Mouse (Mus musculus) heart, adult 2 months (tissue): ENCODE data around the gene Cntn1. TPM values are rescaled to one million over a fixed set of nuclear protein-coding genes. Genes with fewer than 3 reads are reported as not detected.

ENCODE experiments used
- DNase-seq, 2 experiments: peaks; one replicate each; pipeline ENCODE4 v3.0.0; 2021
- H3K27ac ChIP-seq: fragments of 200-600 bp; 2 replicates; pipeline ENCODE4 v1.8.1; 2022
- H3K27me3 ChIP-seq: fragments of 200-500 bp; 2 replicates; pipeline ENCODE4 v1.6.1; 2012; ENCODE audit warnings: mild to moderate bottlenecking, low read length, inconsistent platforms, mixed read lengths; ENCODE audit not compliant: control insufficient read depth, insufficient read depth
- H3K36me3 ChIP-seq: fragments of 200-500 bp; 2 replicates; pipeline ENCODE4 v1.6.1; 2012; ENCODE audit warnings: low read length, inconsistent platforms; ENCODE audit not compliant: control insufficient read depth, insufficient read depth
- H3K4me1 ChIP-seq: fragments of 200-500 bp; 2 replicates; pipeline ENCODE4 v1.6.1; 2011; ENCODE audit warnings: low read length; ENCODE audit not compliant: control insufficient read depth, insufficient read depth
- H3K4me3 ChIP-seq: fragments of 200-600 bp; 2 replicates; pipeline ENCODE4 v1.8.1; 2022
- H3K79me2 ChIP-seq: fragments of 200-500 bp; replicated peaks from 2 replicates; pipeline ENCODE4 v1.6.1; 2012; ENCODE audit warnings: mild to moderate bottlenecking, inconsistent platforms, low read length, moderate library complexity, mixed read lengths; ENCODE audit not compliant: control insufficient read depth, insufficient read depth
- H3K9ac ChIP-seq: fragments of 200-500 bp; 2 replicates; pipeline ENCODE4 v1.6.1; 2012; ENCODE audit warnings: low read depth, mild to moderate bottlenecking, control low read depth, inconsistent platforms, low read length, mixed read lengths
- CTCF ChIP-seq: fragments of 200-600 bp; IDR thresholded peaks from 2 replicates; pipeline ENCODE4 v1.8.1; 2022; ENCODE audit warnings: antibody characterized with exemption, mild to moderate bottlenecking, moderate library complexity
- EP300 ChIP-seq: fragments of 200-500 bp; IDR thresholded peaks from 2 replicates; pipeline ENCODE4 v1.6.1; 2011; ENCODE audit warnings: low read depth, low read length, control low read depth; ENCODE audit not compliant: insufficient read depth
- POLR2A ChIP-seq: fragments of 200-500 bp; IDR thresholded peaks from 2 replicates; pipeline ENCODE4 v1.6.1; 2011; ENCODE audit warnings: mild to moderate bottlenecking, low read depth, low read length, control low read depth; ENCODE audit not compliant: insufficient read depth
- WGBS: fragments of 180-500 bp; shearing (Covaris S2); methylation state at CpG from one replicate; pipeline ENCODE4 v1.1.7; 2018; 5-methylcytosine and 5-hydroxymethylcytosine counted together
- intact Hi-C: fragments of 180-260 bp; cut with DNase I; formaldehyde crosslinking; loops from one replicate; pipeline ENCODE4 v1.15.1; 2025
- polyA plus RNA-seq: library from polyadenylated mRNA; depleted of rRNA; stranded (reverse); fragments of >200 nt; gene quantifications from 2 replicates; pipeline ENCODE4 v1.2.3, GENCODE M21; 2012
- total RNA-seq, 2 experiments: library from RNA; stranded (reverse); gene quantifications; 2 replicates each; pipeline ENCODE4 v1.2.3; 2021

Gene Cntn1
- total and polyA plus RNA-seq, 3 experiments: 0.05 to 0.11 (median 0.08) TPM

DNA sequence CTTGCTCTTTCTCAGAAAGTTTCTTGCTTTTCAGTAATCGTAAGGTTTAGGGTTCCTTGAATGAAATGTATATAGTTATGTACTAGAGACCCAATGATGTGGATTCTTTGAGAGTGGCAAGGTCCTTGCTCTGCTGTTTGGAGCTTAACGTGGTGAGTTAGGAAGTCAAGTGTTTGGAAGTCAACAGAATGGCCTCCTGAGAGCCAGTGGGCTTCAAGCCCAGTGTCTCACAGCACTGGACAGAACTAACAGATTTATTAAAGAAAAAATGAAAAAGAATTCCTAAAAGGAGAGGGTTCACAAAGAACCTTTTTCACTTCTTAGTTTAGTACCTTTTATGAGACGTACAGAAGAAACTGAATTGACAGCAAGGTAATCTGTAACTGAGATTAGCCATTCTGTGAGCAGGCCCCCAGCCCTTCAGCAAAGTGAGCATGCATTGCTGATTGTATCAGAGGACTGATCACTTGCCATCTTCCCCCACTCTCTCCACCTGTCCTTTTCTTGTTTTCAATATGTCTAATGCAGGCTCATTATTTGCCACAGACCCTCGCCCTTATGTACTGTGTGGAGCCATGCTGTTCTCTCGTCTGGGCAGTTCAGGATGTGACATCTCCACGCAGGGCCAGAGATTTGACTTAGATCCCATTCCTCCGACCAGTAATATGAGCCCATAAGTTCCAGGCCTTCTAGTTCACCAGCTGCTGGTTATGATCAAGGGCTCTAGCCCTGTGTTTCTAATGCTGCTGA lies 159.7 kb downstream of the Cntn1 start:
- 66% methylated on average over 7 of the region's 7 CpGs for WGBS
- Histone ChIP-seq H3K4me1 (no peaks in the 10 kb centered on the region), H3K27me3 (no peaks in the 10 kb centered on the region), H3K36me3 (no peaks in the 10 kb centered on the region), H3K9ac (no peak overlapping the region), H3K79me2 (no peaks in the 10 kb centered on the region), H3K4me3 (no peak overlapping the region), H3K27ac (no peak overlapping the region)
- DNase-seq: no peak
- intact Hi-C loops: no loop called here
- TF ChIP-seq CTCF (no peak), POLR2A (no peak), EP300 (no peak)

DNA sequence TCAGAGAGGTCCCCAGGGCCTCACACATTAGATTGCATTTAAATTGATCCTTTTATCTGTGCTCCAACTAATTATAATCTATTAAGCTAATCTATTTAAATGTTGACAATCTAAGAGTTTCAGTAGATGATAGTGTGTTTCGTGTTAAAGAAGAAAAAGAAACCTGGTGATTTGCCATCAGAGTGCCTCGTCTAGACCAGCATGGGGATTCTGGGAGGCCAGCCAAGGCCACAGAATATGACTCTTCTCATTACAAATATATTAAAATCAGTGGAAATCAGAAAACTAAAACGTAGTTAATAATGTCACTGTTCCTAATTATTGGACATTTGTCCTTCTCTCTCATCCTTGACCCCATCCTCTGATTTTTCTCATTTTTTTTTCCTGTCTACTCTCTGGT lies 164.9 kb downstream of the Cntn1 start:
- H3K36me3 ChIP-seq: no peaks in the 10 kb centered on the region
- no peak overlapping the region for H3K9ac ChIP-seq
- intact Hi-C loops: no loop called here
- H3K79me2 ChIP-seq: no peaks in the 10 kb centered on the region
- no peak overlapping the region for H3K27ac ChIP-seq
- no peak for TF ChIP-seq CTCF
- no peak for TF ChIP-seq POLR2A
- TF ChIP-seq EP300: no peak
- H3K27me3 ChIP-seq: no peaks in the 10 kb centered on the region
- H3K4me3 ChIP-seq: no peak overlapping the region
- DNase-seq: no peak
- WGBS: 43% methylated on average over 3 of the region's 3 CpGs
- H3K4me1 ChIP-seq: no peaks in the 10 kb centered on the region

DNA sequence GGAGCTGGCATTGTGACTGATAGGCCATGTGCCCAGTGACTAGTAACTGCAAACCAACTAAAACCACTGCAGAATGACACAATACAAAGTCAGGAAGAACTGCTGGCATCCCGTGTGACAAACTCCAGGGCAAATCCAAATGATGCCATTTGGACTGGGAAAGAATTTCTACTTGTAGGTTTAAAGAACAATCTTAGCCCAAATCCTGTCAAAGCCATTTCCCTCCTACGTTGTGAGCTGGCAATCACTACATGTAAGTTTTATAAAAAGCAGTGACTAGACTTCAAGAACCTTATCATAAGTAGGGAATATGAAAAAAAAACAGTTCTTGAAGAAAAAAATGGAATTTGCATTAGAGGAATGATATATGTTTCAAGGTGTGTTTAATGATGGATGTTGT lies 170.5 kb downstream of the Cntn1 start:
- 47% methylated on average over 2 of the region's 2 CpGs for WGBS
- Histone ChIP-seq H3K9ac (no peak overlapping the region), H3K4me1 (no peaks in the 10 kb centered on the region), H3K4me3 (no peak overlapping the region), H3K27ac (no peak overlapping the region), H3K36me3 (no peaks in the 10 kb centered on the region), H3K79me2 (no peaks in the 10 kb centered on the region), H3K27me3 (no peaks in the 10 kb centered on the region)
- intact Hi-C loops: no loop called here
- DNase-seq: no peak
- TF ChIP-seq POLR2A: no peak
- TF ChIP-seq CTCF: no peak
- TF ChIP-seq EP300: no peak

DNA sequence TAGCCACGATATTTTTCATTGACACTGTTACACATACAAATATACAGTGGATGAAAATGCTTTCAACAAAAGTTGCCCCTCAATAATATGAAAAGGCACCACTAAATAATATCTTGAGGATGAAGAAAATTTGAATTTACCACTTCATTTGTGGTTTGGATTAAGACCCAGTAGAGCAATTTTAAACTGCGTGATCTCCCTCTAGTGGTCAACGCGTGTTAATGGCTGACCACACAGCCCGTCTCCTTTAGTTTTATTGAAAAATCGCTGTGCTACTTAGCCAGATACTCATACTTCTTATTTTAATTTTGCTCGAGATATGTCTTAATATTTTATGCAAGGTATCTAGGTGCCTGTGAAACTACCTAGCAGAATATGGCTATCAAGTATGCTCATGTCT lies 180.4 kb downstream of the Cntn1 start:
- Histone ChIP-seq H3K27ac (no peak overlapping the region), H3K9ac (no peak overlapping the region), H3K27me3 (no peaks in the 10 kb centered on the region), H3K4me3 (no peak overlapping the region), H3K79me2 (no peaks in the 10 kb centered on the region), H3K36me3 (no peaks in the 10 kb centered on the region), H3K4me1 (no peaks in the 10 kb centered on the region)
- 20% methylated on average over 7 of the region's 7 CpGs for WGBS
- DNase-seq: no peak
- TF ChIP-seq POLR2A (no peak), CTCF (peak; percentile 89), EP300 (no peak)
- intact Hi-C loops: loop anchor here (1.0 to 5.0 kb wide), 2 partner anchors 262 to 449 kb away; no protein-coding TSS in a partner anchor

DNA sequence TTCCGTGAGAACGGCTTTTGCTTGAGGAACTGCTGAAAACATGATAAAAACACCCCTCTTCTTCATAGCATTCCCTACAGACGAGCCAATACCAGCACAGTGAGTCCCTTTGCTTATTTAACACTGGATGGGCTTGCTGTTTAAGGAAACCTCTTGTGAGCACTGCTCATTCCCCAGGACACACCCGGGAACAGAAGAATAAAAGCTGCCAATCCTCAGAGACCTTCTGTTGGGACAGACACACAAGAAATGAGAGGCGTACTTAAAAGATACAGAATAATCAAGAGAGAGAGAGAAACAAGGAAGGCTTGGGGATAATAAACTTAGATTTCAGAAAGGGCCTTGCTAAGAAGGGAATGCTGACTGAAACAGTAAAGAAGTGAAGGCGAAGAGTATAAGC lies 184.9 kb downstream of the Cntn1 start:
- no peak for DNase-seq
- Histone ChIP-seq H3K79me2 (no peaks in the 10 kb centered on the region), H3K4me3 (no peak overlapping the region), H3K4me1 (no peaks in the 10 kb centered on the region), H3K27ac (no peak overlapping the region), H3K27me3 (no peaks in the 10 kb centered on the region), H3K9ac (no peak overlapping the region), H3K36me3 (no peaks in the 10 kb centered on the region)
- 51% methylated on average over 6 of the region's 6 CpGs for WGBS
- TF ChIP-seq CTCF: no peak
- TF ChIP-seq EP300: no peak
- TF ChIP-seq POLR2A: no peak
- intact Hi-C loops: no loop called here

DNA sequence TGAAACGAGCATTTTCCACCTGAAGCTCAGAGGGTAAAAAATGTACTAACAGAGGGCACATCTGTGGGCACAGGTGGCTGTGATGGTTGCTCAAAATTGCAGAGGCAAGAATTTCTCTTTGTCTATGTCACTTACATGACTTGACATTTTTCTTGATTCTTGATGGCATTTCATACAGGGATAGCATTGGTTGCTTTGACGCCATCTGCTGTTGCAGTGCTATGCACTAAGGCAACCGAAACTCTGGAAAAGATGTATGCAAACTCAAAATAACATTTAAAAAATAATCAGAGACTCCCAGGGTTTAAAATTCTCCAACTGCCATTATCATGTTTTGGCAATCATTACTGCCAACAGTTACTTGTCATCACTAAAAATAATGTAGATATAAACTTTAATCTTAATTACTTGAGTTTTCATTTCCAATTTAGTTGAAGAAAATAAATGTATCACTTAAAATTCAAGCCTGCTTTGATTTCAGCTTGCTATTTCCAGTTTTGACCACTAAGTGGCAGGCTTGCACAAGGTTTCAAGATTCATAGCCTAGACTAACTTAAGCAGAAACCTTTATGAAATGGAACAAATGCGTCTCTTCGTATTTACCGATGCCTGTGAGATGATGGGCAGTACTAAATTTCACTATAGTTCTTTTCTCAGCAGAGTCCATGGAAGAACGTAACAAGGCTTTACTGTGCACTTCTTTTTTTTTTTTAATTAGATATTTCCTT lies 214.2 kb downstream of the Cntn1 start:
- Histone ChIP-seq H3K27ac (no peak overlapping the region), H3K27me3 (no peaks in the 10 kb centered on the region), H3K36me3 (no peaks in the 10 kb centered on the region), H3K9ac (no peak overlapping the region), H3K4me3 (no peak overlapping the region), H3K79me2 (no peaks in the 10 kb centered on the region), H3K4me1 (no peaks in the 10 kb centered on the region)
- DNase-seq: peak; percentile 6 to 23
- whole genome bisulfite sequencing: 23% methylated on average over 7 of the region's 7 CpGs
- TF ChIP-seq EP300 (no peak), POLR2A (no peak), CTCF (peak; percentile 86)
- intact Hi-C loops: loop anchor here (5.0 to 10.0 kb wide), 4 partner anchors 130 to 952 kb away; partner anchors contain the start of gene Pdzrn4
